Mouse (Mus musculus): ENCODE results near the gene Nt5m.

- TF ChIP-seq POLR2AphosphoS5 (IDR thresholded peaks at IDR 0.05; ENCODE audit: insufficient replicate concordance, low read depth, low read length), result no peak
- TF ChIP-seq CTCF (IDR thresholded peaks at IDR 0.05; ENCODE audit: low read depth, low read length), result no peak
- TF ChIP-seq GATA1 (IDR thresholded peaks at IDR 0.05; ENCODE audit: borderline replicate concordance, low read length), result no peak
- no peak for TF ChIP-seq GATA2 (IDR thresholded peaks at IDR 0.05; ENCODE audit: borderline replicate concordance, low read depth, low read length)
Measured at GRCm38 (mm10) chr11:59886952-59887351, 47.7 kb downstream of the Nt5m start.

All from G1E (cell line).